Mouse (Mus musculus): ENCODE measurements around the gene Setdb2. TPM values are rescaled to one million over a fixed set of nuclear protein-coding genes. Genes with fewer than 3 reads are reported as not detected.
A peak's percentile ranks its signal among the peaks of the same experiment; 100 is the strongest.

Gene Setdb2
- polyA plus RNA-seq, 1 experiment from 2014 or later: 9.2 TPM

- Histone ChIP-seq H3K4me2 (replicated peaks) (no peak overlapping the region), H3K4me1 (peaks cover 5% of the 10 kb centered on the region; the same call in 1 of the 2 replicates), H3K4me3 (replicated peaks) (no peak overlapping the region), H3K9ac (no peak overlapping the region), H3K9me3 (replicated peaks) (no peaks in the 10 kb centered on the region), H3K27ac (replicated peaks) (no peak overlapping the region), H3K36me3 (no peaks in the 10 kb centered on the region), H3K27me3 (no peaks in the 10 kb centered on the region)
- no peak for ATAC-seq (ENCODE audit: insufficient number of reproducible peaks, low FRiP score, low TSS enrichment, low read depth)
- 73% methylated on average over 8 of the region's 8 CpGs for WGBS
These were observed 74.1 kb downstream of the Setdb2 start for GRCm38 (mm10) chr14:59366386-59367105.

- Histone ChIP-seq H3K27me3 (no peaks in the 10 kb centered on the region), H3K27ac (replicated peaks) (peak within 1 kb of the TSS; percentile 58), H3K9ac (no peak within 1 kb of the TSS), H3K9me3 (replicated peaks) (no peaks in the 10 kb centered on the region), H3K4me2 (replicated peaks) (peak within 1 kb of the TSS; percentile 26), H3K4me3 (replicated peaks) (no peak within 1 kb of the TSS), H3K4me1 (peaks cover 5% of the 10 kb centered on the region; the same call in 1 of the 2 replicates), H3K36me3 (no peaks in the 10 kb centered on the region)
- no peak for ATAC-seq (ENCODE audit: insufficient number of reproducible peaks, low FRiP score, low TSS enrichment, low read depth)
- WGBS: 50% methylated on average over 6 of the region's 6 CpGs
These were observed 75.4 kb downstream of the Setdb2 start, which contains the start of gene Phf11d for GRCm38 (mm10) chr14:59365244-59365644. Gene Phf11d, minus strand, starts transcription at chr14:59365470.

Other genes with a start within 250 kb of the Setdb2 start
- gene Rcbtb1, start 239.7 kb downstream of the Setdb2 start, polyA plus RNA-seq (2015; fragmentation: Nextera tagmentation; extraction: Ambion mirVana): 44.5 and 48.3 TPM in 2 replicates
- gene Gm6904, start 180.7 kb downstream of the Setdb2 start, polyA plus RNA-seq (2015; fragmentation: Nextera tagmentation; extraction: Ambion mirVana): not detected in 2 replicates
- gene Phf11a, start 143.4 kb downstream of the Setdb2 start, polyA plus RNA-seq (2015; fragmentation: Nextera tagmentation; extraction: Ambion mirVana): not detected in 2 replicates
- 0.85 and 1.1 TPM in 2 replicates for gene Phf11b, start 99.5 kb downstream of the Setdb2 start, polyA plus RNA-seq (2015; fragmentation: Nextera tagmentation; extraction: Ambion mirVana)
- 1.9 and 2.0 TPM in 2 replicates for gene Phf11d, start 75.4 kb downstream of the Setdb2 start, polyA plus RNA-seq (2015; fragmentation: Nextera tagmentation; extraction: Ambion mirVana)
- gene Phf11c, start 45.5 kb downstream of the Setdb2 start, polyA plus RNA-seq (2015; fragmentation: Nextera tagmentation; extraction: Ambion mirVana): 0.46 and 0.51 TPM in 2 replicates
- gene Cab39l, start 88 bp upstream of the Setdb2 start, polyA plus RNA-seq (2015; fragmentation: Nextera tagmentation; extraction: Ambion mirVana): 34.9 and 39.8 TPM in 2 replicates
- gene Cdadc1, start 157.1 kb upstream of the Setdb2 start, polyA plus RNA-seq (2015; fragmentation: Nextera tagmentation; extraction: Ambion mirVana): 32.5 and 33.1 TPM in 2 replicates
- gene Shisa2, start 184.4 kb upstream of the Setdb2 start, polyA plus RNA-seq (2015; fragmentation: Nextera tagmentation; extraction: Ambion mirVana): 16.7 and 18.8 TPM in 2 replicates

Measured in embryonic facial prominence, embryonic 15.5 days (tissue).